Mouse (Mus musculus): ENCODE data around the gene Cadps. TPM values are rescaled to one million over a fixed set of nuclear protein-coding genes. Genes with fewer than 3 reads are reported as not detected.
"Not testable (repeated sequence)": the region's sequence is repeated elsewhere in the genome, so short reads cannot be mapped to it uniquely, and the experiment has no call there.

Cadps gene
- total RNA-seq, 1 experiment from 2014 or later, result not detected

- ATAC-seq (replicated peaks in 1 of 2; ENCODE audit: insufficient read depth in 1 of 2, low FRiP score in 2 of 2, low TSS enrichment in 1 of 2, low read depth in 1 of 2, poor library complexity in 2 of 2, severe bottlenecking in 2 of 2), result no peak
Observed at GRCm38 (mm10) chr14:12637121-12637754, 185.6 kb downstream of the Cadps start.

- no peak for ATAC-seq (replicated peaks in 1 of 2; ENCODE audit: insufficient read depth in 1 of 2, low FRiP score in 2 of 2, low TSS enrichment in 1 of 2, low read depth in 1 of 2, poor library complexity in 2 of 2, severe bottlenecking in 2 of 2)
Observed at GRCm38 (mm10) chr14:12624256-12625130, 198.4 kb downstream of the Cadps start.

GRCm38 (mm10) chr14:12607025-12607424, 215.9 kb downstream of the Cadps start:
- no peak for ATAC-seq (replicated peaks in 1 of 2; ENCODE audit: insufficient read depth in 1 of 2, low FRiP score in 2 of 2, low TSS enrichment in 1 of 2, low read depth in 1 of 2, poor library complexity in 2 of 2, severe bottlenecking in 2 of 2)

- no peak for ATAC-seq (replicated peaks in 1 of 2; ENCODE audit: insufficient read depth in 1 of 2, low FRiP score in 2 of 2, low TSS enrichment in 1 of 2, low read depth in 1 of 2, poor library complexity in 2 of 2, severe bottlenecking in 2 of 2)
Observed at GRCm38 (mm10) chr14:12606202-12606601, 216.7 kb downstream of the Cadps start.

GRCm38 (mm10) chr14:12602080-12602479, 220.8 kb downstream of the Cadps start:
- ATAC-seq (replicated peaks in 1 of 2; ENCODE audit: insufficient read depth in 1 of 2, low FRiP score in 2 of 2, low TSS enrichment in 1 of 2, low read depth in 1 of 2, poor library complexity in 2 of 2, severe bottlenecking in 2 of 2), result no peak

GRCm38 (mm10) chr14:12595326-12595725, 227.6 kb downstream of the Cadps start:
- no peak for ATAC-seq (replicated peaks in 1 of 2; ENCODE audit: insufficient read depth in 1 of 2, low FRiP score in 2 of 2, low TSS enrichment in 1 of 2, low read depth in 1 of 2, poor library complexity in 2 of 2, severe bottlenecking in 2 of 2)

- ATAC-seq (replicated peaks in 1 of 2; ENCODE audit: insufficient read depth in 1 of 2, low FRiP score in 2 of 2, low TSS enrichment in 1 of 2, low read depth in 1 of 2, poor library complexity in 2 of 2, severe bottlenecking in 2 of 2), result no peak
Observed at GRCm38 (mm10) chr14:12592472-12593075, 230.3 kb downstream of the Cadps start.

- no peak for ATAC-seq (replicated peaks in 1 of 2; ENCODE audit: insufficient read depth in 1 of 2, low FRiP score in 2 of 2, low TSS enrichment in 1 of 2, low read depth in 1 of 2, poor library complexity in 2 of 2, severe bottlenecking in 2 of 2)
Observed at GRCm38 (mm10) chr14:12591829-12592228, 231.1 kb downstream of the Cadps start.

GRCm38 (mm10) chr14:12583536-12583935, 239.3 kb downstream of the Cadps start:
- ATAC-seq (replicated peaks in 1 of 2; ENCODE audit: insufficient read depth in 1 of 2, low FRiP score in 2 of 2, low TSS enrichment in 1 of 2, low read depth in 1 of 2, poor library complexity in 2 of 2, severe bottlenecking in 2 of 2), result no peak

- ATAC-seq (replicated peaks in 1 of 2; ENCODE audit: insufficient read depth in 1 of 2, low FRiP score in 2 of 2, low TSS enrichment in 1 of 2, low read depth in 1 of 2, poor library complexity in 2 of 2, severe bottlenecking in 2 of 2), result no peak
Observed at GRCm38 (mm10) chr14:12581657-12582056, 241.2 kb downstream of the Cadps start.

GRCm38 (mm10) chr14:12580786-12581185, 242.1 kb downstream of the Cadps start:
- ATAC-seq (replicated peaks in 1 of 2; ENCODE audit: insufficient read depth in 1 of 2, low FRiP score in 2 of 2, low TSS enrichment in 1 of 2, low read depth in 1 of 2, poor library complexity in 2 of 2, severe bottlenecking in 2 of 2), result no peak

GRCm38 (mm10) chr14:12578156-12578555, 244.7 kb downstream of the Cadps start:
- ATAC-seq (replicated peaks in 1 of 2; ENCODE audit: insufficient read depth in 1 of 2, low FRiP score in 2 of 2, low TSS enrichment in 1 of 2, low read depth in 1 of 2, poor library complexity in 2 of 2, severe bottlenecking in 2 of 2), result no peak

- peak; percentile 64 to 81; a peak in 3 of 4 replicates for ATAC-seq (replicated peaks in 1 of 2; ENCODE audit: insufficient read depth in 1 of 2, low FRiP score in 2 of 2, low TSS enrichment in 1 of 2, low read depth in 1 of 2, poor library complexity in 2 of 2, severe bottlenecking in 2 of 2)
Observed at GRCm38 (mm10) chr14:12577475-12578140, 245.3 kb downstream of the Cadps start.

- ATAC-seq (replicated peaks in 1 of 2; ENCODE audit: insufficient read depth in 1 of 2, low FRiP score in 2 of 2, low TSS enrichment in 1 of 2, low read depth in 1 of 2, poor library complexity in 2 of 2, severe bottlenecking in 2 of 2), result peak in 1 of 2 experiments; percentile 65; a peak in 1 of 4 replicates
Observed at GRCm38 (mm10) chr14:12575105-12575504, 247.8 kb downstream of the Cadps start.

- ATAC-seq (replicated peaks in 1 of 2; ENCODE audit: insufficient read depth in 1 of 2, low FRiP score in 2 of 2, low TSS enrichment in 1 of 2, low read depth in 1 of 2, poor library complexity in 2 of 2, severe bottlenecking in 2 of 2), result no peak
Observed at GRCm38 (mm10) chr14:12574336-12574735, 248.5 kb downstream of the Cadps start.

GRCm38 (mm10) chr14:12561730-12562129, 261.1 kb downstream of the Cadps start:
- not testable (repeated sequence) for ATAC-seq (replicated peaks in 1 of 2; ENCODE audit: insufficient read depth in 1 of 2, low FRiP score in 2 of 2, low TSS enrichment in 1 of 2, low read depth in 1 of 2, poor library complexity in 2 of 2, severe bottlenecking in 2 of 2)

GRCm38 (mm10) chr14:12560233-12560577, 262.7 kb downstream of the Cadps start:
- ATAC-seq (replicated peaks in 1 of 2; ENCODE audit: insufficient read depth in 1 of 2, low FRiP score in 2 of 2, low TSS enrichment in 1 of 2, low read depth in 1 of 2, poor library complexity in 2 of 2, severe bottlenecking in 2 of 2), result no peak

Measured in hematopoietic stem cell, adult 5-6 weeks (primary cell).